Mouse (Mus musculus) CH12.LX (cell line): Measurements from ENCODE around the gene Nt5c1a. TPM values are rescaled to one million over a fixed set of nuclear protein-coding genes. Genes with fewer than 3 reads are reported as not detected.

Source experiments
- DNase-seq: peaks from one replicate; pipeline ENCODE4 v3.0.0-alpha.2; 2013; ENCODE audit errors: extremely low read depth
- H3K27ac ChIP-seq: 2 replicates; pipeline ENCODE4 v1.5.1; 2012; ENCODE audit warnings: low read depth, mild to moderate bottlenecking, control low read depth, moderate library complexity; ENCODE audit not compliant: insufficient read depth
- H3K27me3 ChIP-seq: replicated peaks from 2 replicates; pipeline ENCODE3; 2012; ENCODE audit warnings: inconsistent platforms
- H3K36me3 ChIP-seq, 2 experiments: replicated peaks in 1 of 2; 2 replicates each; pipeline versions ENCODE3 to v1.6.1; 2012; ENCODE audit warnings: inconsistent platforms in 1 of 2, low read length in 1 of 2, mild to moderate bottlenecking in 1 of 2, mixed read lengths in 1 of 2, moderate library complexity in 1 of 2; ENCODE audit not compliant: control insufficient read depth in 1 of 2, insufficient read depth in 1 of 2
- H3K4me1 ChIP-seq, 2 experiments: 2 replicates each; pipeline ENCODE4 v1.6.1; 2012; ENCODE audit warnings: inconsistent platforms in 1 of 2, moderate library complexity in 1 of 2; ENCODE audit not compliant: insufficient read depth in 2 of 2, control insufficient read depth in 1 of 2
- H3K4me2 ChIP-seq: 2 replicates; pipeline ENCODE4 v1.6.1; 2012; ENCODE audit warnings: low read depth, mild to moderate bottlenecking, control low read depth; ENCODE audit not compliant: poor library complexity, insufficient read depth, severe bottlenecking
- H3K4me3 ChIP-seq, 3 experiments: fragments of 150-350 bp in 1 of 3; sonication (generic) in 1 of 3; replicated peaks in 1 of 3; 2 replicates each; pipeline versions ENCODE3 to v1.5.1; 2011 to 2012; ENCODE audit warnings: low read depth in 2 of 3, low read length in 2 of 3, mild to moderate bottlenecking in 2 of 3, moderate library complexity in 2 of 3, control low read depth in 1 of 3, improper control_type of control experiment in 1 of 3, inconsistent platforms in 1 of 3, mixed read lengths in 1 of 3; ENCODE audit not compliant: poor library complexity in 1 of 3
- H3K79me2 ChIP-seq: replicated peaks from 2 replicates; pipeline ENCODE4 v1.6.1; 2012; ENCODE audit warnings: mild to moderate bottlenecking, moderate library complexity; ENCODE audit not compliant: control insufficient read depth, poor library complexity, insufficient read depth, severe bottlenecking; ENCODE audit errors: extremely low read depth
- H3K9ac ChIP-seq: 2 replicates; pipeline ENCODE4 v1.6.1; 2012; ENCODE audit warnings: low read depth, mild to moderate bottlenecking, control low read depth, moderate library complexity; ENCODE audit not compliant: insufficient read depth
- H3K9me3 ChIP-seq: replicated peaks from 2 replicates; pipeline ENCODE3; 2012; ENCODE audit warnings: low read length, inconsistent platforms, mixed read lengths
- CHD1 ChIP-seq: IDR thresholded peaks from 2 replicates; pipeline ENCODE4 v1.6.1; 2012; ENCODE audit warnings: low read depth, low read length, improper control_type of control experiment, inconsistent platforms
- CHD2 ChIP-seq: IDR thresholded peaks from 2 replicates; pipeline ENCODE4 v1.6.1; 2011; ENCODE audit warnings: low read length, improper control_type of control experiment
- CTCF ChIP-seq, 2 experiments: IDR thresholded peaks in 1 of 2; conservative IDR thresholded peaks in 1 of 2; 2 replicates each; pipeline ENCODE4 v1.5.1; 2011 to 2012; ENCODE audit warnings: low read depth in 2 of 2, low read length in 2 of 2, improper control_type of control experiment in 1 of 2, inconsistent platforms in 1 of 2, mild to moderate bottlenecking in 1 of 2, moderate library complexity in 1 of 2
- EP300 ChIP-seq: IDR thresholded peaks from 2 replicates; pipeline ENCODE4 v1.6.1; 2011; ENCODE audit warnings: low read length, improper control_type of control experiment
- ETS1 ChIP-seq: conservative IDR thresholded peaks from 2 replicates; pipeline ENCODE4 v1.6.1; 2012; ENCODE audit warnings: low read depth, mild to moderate bottlenecking, inconsistent platforms, low read length, improper control_type of control experiment, moderate library complexity
- GABPA ChIP-seq: IDR thresholded peaks from 2 replicates; pipeline ENCODE4 v1.6.1; 2012; ENCODE audit warnings: low read depth, low read length, improper control_type of control experiment, inconsistent platforms; ENCODE audit not compliant: insufficient replicate concordance
- IRF4 ChIP-seq: IDR thresholded peaks from 2 replicates; pipeline ENCODE4 v1.6.1; 2014; ENCODE audit warnings: low read depth, mild to moderate bottlenecking, inconsistent platforms, low read length, improper control_type of control experiment
- dilution Hi-C: fragments of 300-500 bp; cut with MboI; formaldehyde crosslinking; loops from 2 replicates; pipeline ENCODE4 v1.14.3; 2020; ENCODE audit warnings: low sequenced_read_pairs; ENCODE audit not compliant: extremely low pct_unique_long_range_greater_than_20kb, extremely low pct_ligation_motif_present
- in situ Hi-C: fragments of 300-500 bp; cut with MboI; formaldehyde crosslinking; loops from 3 replicates; pipeline ENCODE4 v1.14.3; 2019; ENCODE audit warnings: low sequenced_read_pairs, low pct_ligation_motif_present, low pct_unique_long_range_greater_than_20kb, mixed read lengths
- polyA plus RNA-seq: library from polyadenylated mRNA; unstranded; fragments of >175 nt; gene quantifications from 2 replicates; pipeline ENCODE4 v1.2.1, GENCODE M21; 2012; ENCODE audit warnings: low read depth; ENCODE audit not compliant: insufficient read length
- total RNA-seq, 2 experiments: library from RNA; depleted of rRNA; stranded (reverse); fragments of 300-350 nt in 1 of 2; fragments of >200 nt in 1 of 2; gene quantifications; 2 replicates each; pipeline ENCODE4 v1.2.3; 2012 to 2014

The Nt5c1a gene
- total and polyA plus RNA-seq, 3 experiments = not detected

DNA sequence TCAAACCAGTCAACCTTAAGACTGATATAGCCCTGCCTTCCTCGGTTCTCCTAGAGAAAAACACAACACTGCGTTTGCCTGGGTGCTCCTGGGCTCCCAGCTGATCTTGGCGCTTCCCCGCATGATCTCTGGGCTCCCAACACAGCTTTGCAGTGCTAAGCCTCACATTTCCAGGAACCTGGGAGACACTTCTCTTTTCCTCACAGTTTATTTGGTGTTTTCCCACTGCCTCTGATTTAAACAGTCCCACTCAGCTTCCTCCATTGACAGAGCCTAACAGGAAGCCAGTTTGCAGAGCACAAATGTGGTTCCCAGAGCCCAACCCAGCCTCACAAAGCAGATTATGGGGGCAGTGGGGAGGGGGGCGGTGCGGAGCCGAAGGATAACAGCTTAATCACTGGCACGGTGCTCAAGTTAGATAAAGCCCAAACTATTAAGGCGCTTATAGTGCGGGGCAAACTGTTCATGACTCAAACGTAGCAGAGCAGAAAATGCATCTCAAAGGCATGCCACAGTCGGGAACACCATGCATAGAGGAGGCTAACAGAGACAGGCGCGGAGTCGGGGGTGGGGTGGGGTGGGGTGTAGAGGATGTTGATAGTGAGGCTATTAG is 38.9 kb upstream of the Nt5c1a start:
- in situ Hi-C loops (no loop called here), dilution Hi-C loops (no loop called here)
- Histone ChIP-seq H3K4me1 (no peaks in the 10 kb centered on the region), H3K4me3 (no peak overlapping the region), H3K27me3 (peaks cover 76% of the 10 kb centered on the region), H3K9ac (no peak overlapping the region), H3K27ac (no peak overlapping the region), H3K4me2 (no peak overlapping the region), H3K9me3 (peaks cover 6% of the 10 kb centered on the region), H3K36me3 (no peaks in the 10 kb centered on the region), H3K79me2 (no peaks in the 10 kb centered on the region)
- no peak for TF ChIP-seq CHD2
- TF ChIP-seq ETS1 = no peak
- DNase-seq = no peak

DNA sequence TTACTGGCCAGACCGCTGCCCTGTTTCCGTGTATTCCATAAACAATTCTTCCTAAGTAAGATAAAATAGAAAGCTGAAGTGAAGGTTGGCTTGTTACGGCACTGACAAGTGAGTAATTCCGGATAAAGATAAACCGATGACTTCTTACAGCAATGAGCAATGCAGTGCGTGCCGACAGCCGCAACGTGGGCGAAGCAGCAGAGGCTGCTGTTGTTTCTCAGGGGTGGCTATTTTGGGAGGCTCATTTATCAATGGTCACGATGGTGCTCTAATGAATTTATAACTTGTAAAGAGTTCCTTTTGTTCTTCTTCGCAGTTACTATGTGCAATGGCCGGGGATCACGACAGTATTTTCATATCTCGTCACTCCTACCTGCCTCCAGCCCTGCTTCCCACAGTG is 37.1 kb upstream of the Nt5c1a start:
- H3K27me3 ChIP-seq = peaks cover 67% of the 10 kb centered on the region
- H3K36me3 ChIP-seq = no peaks in the 10 kb centered on the region

DNA sequence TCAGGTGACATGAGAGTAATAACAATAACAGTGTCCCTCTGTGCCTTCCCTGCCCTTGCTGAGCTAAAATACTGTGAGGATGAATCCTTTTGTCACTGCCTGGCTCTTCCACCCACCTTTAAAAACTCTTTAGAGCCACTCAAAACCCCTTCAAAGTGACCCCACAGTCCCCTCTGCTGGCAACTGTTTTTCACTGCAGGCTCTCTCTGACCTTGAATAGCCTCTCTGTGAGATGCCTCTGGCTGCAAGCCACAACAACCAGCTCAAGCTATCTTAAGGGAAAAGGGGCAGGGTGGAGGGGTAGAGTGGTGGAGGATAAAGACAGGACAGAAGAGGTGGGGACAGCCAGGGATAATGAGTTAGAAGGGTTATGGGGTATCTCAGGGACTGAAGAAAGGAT is 29.5 kb upstream of the Nt5c1a start:
- TF ChIP-seq EP300 = no peak
- peak in 1 of 2 experiments; percentile 41; a peak in 2 of 4 replicates for TF ChIP-seq CTCF (conservative IDR thresholded peaks at IDR 0.05 in 1 of 2, IDR thresholded peaks at IDR 0.05 in 1 of 2; ENCODE audit: low read depth in 2 of 2, low read length in 2 of 2)
- no peak for TF ChIP-seq CHD1
- TF ChIP-seq GABPA = no peak
- TF ChIP-seq IRF4 = no peak
- H3K79me2 ChIP-seq = no peaks in the 10 kb centered on the region
- no peak overlapping the region for H3K4me3 ChIP-seq
- H3K27me3 ChIP-seq = peaks cover 73% of the 10 kb centered on the region
- H3K27ac ChIP-seq = no peak overlapping the region
- H3K4me1 ChIP-seq = no peaks in the 10 kb centered on the region
- dilution Hi-C loops = no loop called here
- no peak overlapping the region for H3K4me2 ChIP-seq
- DNase-seq = no peak
- H3K9ac ChIP-seq = no peak overlapping the region
- in situ Hi-C loops = no loop called here
- no peaks in the 10 kb centered on the region for H3K36me3 ChIP-seq
- H3K9me3 ChIP-seq = peaks cover 2% of the 10 kb centered on the region

More for the DNA sequence above, 37.1 kb upstream of the Nt5c1a start:
- dilution Hi-C loops (no loop called here), in situ Hi-C loops (no loop called here)
- Histone ChIP-seq H3K4me2 (no peak overlapping the region), H3K9me3 (peaks cover 7% of the 10 kb centered on the region), H3K4me1 (no peaks in the 10 kb centered on the region), H3K4me3 (no peak overlapping the region), H3K9ac (no peak overlapping the region), H3K79me2 (no peaks in the 10 kb centered on the region), H3K27ac (no peak overlapping the region)
- TF ChIP-seq ETS1 = no peak
- TF ChIP-seq GABPA = no peak
- DNase-seq = no peak
